Mouse (Mus musculus) midbrain, embryonic 10.5 days (tissue): ENCODE results near the gene Hectd4. TPM values are rescaled to one million over a fixed set of nuclear protein-coding genes. Genes with fewer than 3 reads are reported as not detected.

Source experiments
- DNase-seq: peaks from one replicate; pipeline ENCODE4 v3.0.0-alpha.2; 2017; ENCODE audit warnings: low spot score
- H3K27ac ChIP-seq: fragments of 300-500 bp; sonication (generic); replicated peaks from 2 replicates; pipeline ENCODE4 v1.5.1; 2016; ENCODE audit warnings: mild to moderate bottlenecking
- H3K27me3 ChIP-seq: fragments of 300-500 bp; sonication (generic); 2 replicates; pipeline ENCODE4 v1.6.1; 2016; ENCODE audit warnings: low read depth, mild to moderate bottlenecking; ENCODE audit not compliant: poor library complexity, severe bottlenecking
- H3K36me3 ChIP-seq: fragments of 300-500 bp; sonication (generic); 2 replicates; pipeline ENCODE4 v1.6.1; 2016; ENCODE audit warnings: mild to moderate bottlenecking, moderate library complexity
- H3K4me1 ChIP-seq: fragments of 300-500 bp; sonication (generic); 2 replicates; pipeline ENCODE4 v1.6.1; 2016
- H3K4me3 ChIP-seq: fragments of 300-500 bp; sonication (generic); 2 replicates; pipeline ENCODE4 v1.5.1; 2016; ENCODE audit warnings: mild to moderate bottlenecking, moderate library complexity
- H3K9me3 ChIP-seq: fragments of 300-500 bp; sonication (generic); replicated peaks from 2 replicates; pipeline ENCODE4 v1.6.1; 2016; ENCODE audit warnings: mild to moderate bottlenecking
- WGBS: fragments of 180-500 bp; shearing (Covaris S2); methylation state at CpG from one replicate; pipeline ENCODE4 v1.1.7; 2016; 5-methylcytosine and 5-hydroxymethylcytosine counted together
- polyA plus RNA-seq: library from polyadenylated mRNA; unstranded; fragments of >200 nt; fragmentation: Nextera tagmentation; extraction: Ambion mirVana; gene quantifications from 2 replicates; pipeline ENCODE4 v1.2.1, GENCODE M21; 2016

Gene Hectd4
- polyA plus RNA-seq, 1 experiment from 2014 or later = 3.9 TPM

- no peaks in the 10 kb centered on the region for H3K9me3 ChIP-seq
- H3K4me3 ChIP-seq = peak overlapping the region; percentile 72
- peaks cover 28% of the 10 kb centered on the region for H3K4me1 ChIP-seq
- H3K27ac ChIP-seq = no peak overlapping the region
- no peak for DNase-seq
- peaks cover 17% of the 10 kb centered on the region for H3K27me3 ChIP-seq
- H3K36me3 ChIP-seq = peaks cover 21% of the 10 kb centered on the region
- 38% methylated on average over 22 of the region's 22 CpGs for WGBS
Measured at GRCm38 (mm10) chr5:121386120-121386909, 166.3 kb downstream of the Hectd4 start.

- no peak overlapping the region for H3K4me3 ChIP-seq
- no peak for DNase-seq
- peaks cover 13% of the 10 kb centered on the region for H3K36me3 ChIP-seq
- H3K4me1 ChIP-seq = peaks cover 28% of the 10 kb centered on the region
- H3K27me3 ChIP-seq = peaks cover 17% of the 10 kb centered on the region
- 81% methylated on average over 4 of the region's 4 CpGs for WGBS
- no peaks in the 10 kb centered on the region for H3K9me3 ChIP-seq
- H3K27ac ChIP-seq = no peak overlapping the region
Measured at GRCm38 (mm10) chr5:121387126-121387525, 167.1 kb downstream of the Hectd4 start.

- 71% methylated on average over 7 of the region's 7 CpGs for WGBS
- H3K4me3 ChIP-seq = no peak overlapping the region
- H3K27ac ChIP-seq = no peak overlapping the region
- H3K27me3 ChIP-seq = peaks cover 17% of the 10 kb centered on the region
- DNase-seq = no peak
- no peaks in the 10 kb centered on the region for H3K36me3 ChIP-seq
- peaks cover 24% of the 10 kb centered on the region for H3K4me1 ChIP-seq
- no peaks in the 10 kb centered on the region for H3K9me3 ChIP-seq
Measured at GRCm38 (mm10) chr5:121389106-121389505, 169.1 kb downstream of the Hectd4 start.

- Histone ChIP-seq H3K4me1 (peaks cover 19% of the 10 kb centered on the region), H3K36me3 (no peaks in the 10 kb centered on the region), H3K27me3 (peaks cover 17% of the 10 kb centered on the region), H3K9me3 (no peaks in the 10 kb centered on the region), H3K27ac (no peak overlapping the region), H3K4me3 (no peak overlapping the region)
- no peak for DNase-seq
Measured at GRCm38 (mm10) chr5:121389691-121390090, 169.7 kb downstream of the Hectd4 start.

GRCm38 (mm10) chr5:121392667-121393380 is 172.8 kb downstream of the Hectd4 start:
- H3K27me3 ChIP-seq = no peaks in the 10 kb centered on the region
- peaks cover 12% of the 10 kb centered on the region; the same call in 1 of the 2 replicates for H3K4me1 ChIP-seq
- H3K9me3 ChIP-seq = no peaks in the 10 kb centered on the region
- no peak overlapping the region for H3K27ac ChIP-seq
- H3K36me3 ChIP-seq = no peaks in the 10 kb centered on the region
- 63% methylated on average over 16 of the region's 16 CpGs for WGBS
- no peak for DNase-seq
- H3K4me3 ChIP-seq = no peak overlapping the region

GRCm38 (mm10) chr5:121393402-121393801 is 173.4 kb downstream of the Hectd4 start:
- H3K27me3 ChIP-seq = no peaks in the 10 kb centered on the region
- no peaks in the 10 kb centered on the region for H3K36me3 ChIP-seq
- H3K4me1 ChIP-seq = peaks cover 13% of the 10 kb centered on the region
- H3K9me3 ChIP-seq = no peaks in the 10 kb centered on the region
- H3K4me3 ChIP-seq = no peak overlapping the region
- DNase-seq = no peak
- WGBS = 80% methylated on average over 3 of the region's 3 CpGs
- H3K27ac ChIP-seq = no peak overlapping the region

- 82% methylated on average over 5 of the region's 5 CpGs for WGBS
- DNase-seq = no peak
- no peak overlapping the region for H3K27ac ChIP-seq
Measured at GRCm38 (mm10) chr5:121395621-121396020, 175.6 kb downstream of the Hectd4 start.

GRCm38 (mm10) chr5:121397187-121398145 is 177.4 kb downstream of the Hectd4 start, which contains the start of gene Naa25:
Gene Naa25, plus strand, starts transcription at chr5:121397936.
- H3K27me3 ChIP-seq = no peaks in the 10 kb centered on the region
- peak; percentile 96 for DNase-seq
- WGBS = 12% methylated on average over 52 of the region's 53 CpGs
- H3K27ac ChIP-seq = peak within 1 kb of the TSS; percentile 91
- H3K9me3 ChIP-seq = no peaks in the 10 kb centered on the region
- peak within 1 kb of the TSS; percentile 99 for H3K4me3 ChIP-seq
- H3K36me3 ChIP-seq = peaks cover 28% of the 10 kb centered on the region
- peaks cover 25% of the 10 kb centered on the region for H3K4me1 ChIP-seq

More at GRCm38 (mm10) chr5:121395621-121396020, 175.6 kb downstream of the Hectd4 start:
- Histone ChIP-seq H3K4me3 (no peak overlapping the region), H3K9me3 (no peaks in the 10 kb centered on the region), H3K27me3 (no peaks in the 10 kb centered on the region), H3K36me3 (peaks cover 10% of the 10 kb centered on the region), H3K4me1 (peaks cover 25% of the 10 kb centered on the region)

GRCm38 (mm10) chr5:121398146-121398964 is 178.3 kb downstream of the Hectd4 start:
- H3K27ac ChIP-seq = peak overlapping the region; percentile 91
- peaks cover 25% of the 10 kb centered on the region for H3K4me1 ChIP-seq
- WGBS = under 1% methylated on average over 67 of the region's 67 CpGs
- H3K36me3 ChIP-seq = peaks cover 37% of the 10 kb centered on the region
- no peaks in the 10 kb centered on the region for H3K9me3 ChIP-seq
- peak; percentile 66 for DNase-seq
- H3K4me3 ChIP-seq = peak overlapping the region; percentile 99
- no peaks in the 10 kb centered on the region for H3K27me3 ChIP-seq

GRCm38 (mm10) chr5:121398965-121399462 is 179.0 kb downstream of the Hectd4 start:
- no peak overlapping the region; the same call in 1 of the 2 replicates for H3K27ac ChIP-seq
- 61% methylated on average over 9 of the region's 9 CpGs for WGBS
- H3K9me3 ChIP-seq = no peaks in the 10 kb centered on the region
- peaks cover 44% of the 10 kb centered on the region for H3K36me3 ChIP-seq
- DNase-seq = no peak
- peaks cover 25% of the 10 kb centered on the region for H3K4me1 ChIP-seq
- H3K27me3 ChIP-seq = no peaks in the 10 kb centered on the region
- peak overlapping the region; percentile 99 for H3K4me3 ChIP-seq

GRCm38 (mm10) chr5:121399540-121399939 is 179.5 kb downstream of the Hectd4 start:
- 91% methylated on average over 5 of the region's 5 CpGs for WGBS
- H3K4me3 ChIP-seq = peak overlapping the region; percentile 99
- H3K27ac ChIP-seq = no peak overlapping the region
- H3K4me1 ChIP-seq = peaks cover 25% of the 10 kb centered on the region
- no peaks in the 10 kb centered on the region for H3K9me3 ChIP-seq
- no peak for DNase-seq
- peaks cover 47% of the 10 kb centered on the region for H3K36me3 ChIP-seq
- no peaks in the 10 kb centered on the region for H3K27me3 ChIP-seq
